Mouse (Mus musculus): ENCODE data around the gene Epb41l5. TPM values are rescaled to one million over a fixed set of nuclear protein-coding genes. Genes with fewer than 3 reads are reported as not detected.

Epb41l5 gene
- polyA plus RNA-seq, 1 experiment from 2014 or later, result 36.7 TPM

GRCm38 (mm10) chr1:119641090-119641812, 7.5 kb downstream of the Epb41l5 start:
- Histone ChIP-seq H3K27me3 (no peaks in the 10 kb centered on the region), H3K36me3 (0 out of 2 replicates have a peak, but pooled peaks cover 10% of the 10 kb centered on the region), H3K9ac (replicated peaks) (no peak overlapping the region), H3K4me2 (replicated peaks) (no peak overlapping the region), H3K27ac (replicated peaks) (no peak overlapping the region), H3K4me1 (peaks cover 8% of the 10 kb centered on the region), H3K9me3 (no peaks in the 10 kb centered on the region), H3K4me3 (no peak overlapping the region)
- no peak for ATAC-seq (ENCODE audit: low FRiP score, low read depth)

- 88% methylated on average over 2 of the region's 2 CpGs for WGBS
- no peak overlapping the region for H3K27ac ChIP-seq (replicated peaks)
- 0 out of 2 replicates have a peak, but pooled peaks cover 10% of the 10 kb centered on the region for H3K36me3 ChIP-seq
- H3K4me2 ChIP-seq (replicated peaks), result no peak overlapping the region
- H3K9me3 ChIP-seq, result no peaks in the 10 kb centered on the region
- H3K9ac ChIP-seq (replicated peaks), result no peak overlapping the region
- H3K4me3 ChIP-seq, result no peak overlapping the region
- ATAC-seq (ENCODE audit: low FRiP score, low read depth), result no peak
- no peaks in the 10 kb centered on the region for H3K27me3 ChIP-seq
- H3K4me1 ChIP-seq, result peaks cover 9% of the 10 kb centered on the region; the same call in 1 of the 2 replicates
Measured at GRCm38 (mm10) chr1:119640006-119640405, 8.8 kb downstream of the Epb41l5 start.

- Histone ChIP-seq H3K4me3 (no peak overlapping the region), H3K27me3 (no peaks in the 10 kb centered on the region), H3K36me3 (0 out of 2 replicates have a peak, but pooled peaks cover 14% of the 10 kb centered on the region), H3K27ac (replicated peaks) (no peak overlapping the region), H3K9ac (replicated peaks) (no peak overlapping the region), H3K4me2 (replicated peaks) (no peak overlapping the region), H3K9me3 (no peaks in the 10 kb centered on the region), H3K4me1 (peaks cover 10% of the 10 kb centered on the region)
- no peak for ATAC-seq (ENCODE audit: low FRiP score, low read depth)
- 92% methylated on average over 6 of the region's 6 CpGs for WGBS
Measured at GRCm38 (mm10) chr1:119637188-119638023, 11.4 kb downstream of the Epb41l5 start.

- peaks cover 5% of the 10 kb centered on the region; the same call in 1 of the 2 replicates for H3K4me1 ChIP-seq
- H3K9me3 ChIP-seq, result no peaks in the 10 kb centered on the region
- no peak overlapping the region for H3K9ac ChIP-seq (replicated peaks)
- WGBS, result 39% methylated on average over 3 of the region's 3 CpGs
- 0 out of 2 replicates have a peak, but pooled peaks cover 17% of the 10 kb centered on the region for H3K36me3 ChIP-seq
- no peak overlapping the region for H3K4me2 ChIP-seq (replicated peaks)
- no peaks in the 10 kb centered on the region for H3K27me3 ChIP-seq
- no peak overlapping the region for H3K4me3 ChIP-seq
- H3K27ac ChIP-seq (replicated peaks), result no peak overlapping the region
- no peak for ATAC-seq (ENCODE audit: low FRiP score, low read depth)
Measured at GRCm38 (mm10) chr1:119634746-119635145, 14.1 kb downstream of the Epb41l5 start.

- Histone ChIP-seq H3K9ac (replicated peaks) (no peak overlapping the region), H3K4me3 (no peak overlapping the region), H3K4me1 (peaks cover 5% of the 10 kb centered on the region), H3K4me2 (replicated peaks) (no peak overlapping the region), H3K27ac (replicated peaks) (no peak overlapping the region), H3K36me3 (peaks cover 20% of the 10 kb centered on the region), H3K9me3 (no peaks in the 10 kb centered on the region), H3K27me3 (no peaks in the 10 kb centered on the region)
- no peak for ATAC-seq (ENCODE audit: low FRiP score, low read depth)
- 92% methylated on average over 1 of the region's 1 CpGs for WGBS
Measured at GRCm38 (mm10) chr1:119630428-119630827, 18.4 kb downstream of the Epb41l5 start.

- no peak overlapping the region for H3K4me2 ChIP-seq (replicated peaks)
- H3K4me3 ChIP-seq, result no peak overlapping the region
- no peaks in the 10 kb centered on the region for H3K9me3 ChIP-seq
- no peak for ATAC-seq (ENCODE audit: low FRiP score, low read depth)
- H3K4me1 ChIP-seq, result peaks cover 4% of the 10 kb centered on the region; the same call in 1 of the 2 replicates
- no peak overlapping the region for H3K27ac ChIP-seq (replicated peaks)
- no peak overlapping the region for H3K9ac ChIP-seq (replicated peaks)
- 80% methylated on average over 4 of the region's 4 CpGs for WGBS
- H3K36me3 ChIP-seq, result peaks cover 13% of the 10 kb centered on the region
- H3K27me3 ChIP-seq, result no peaks in the 10 kb centered on the region
Measured at GRCm38 (mm10) chr1:119626837-119627236, 22.0 kb downstream of the Epb41l5 start.

- no peak overlapping the region for H3K27ac ChIP-seq (replicated peaks)
- 39% methylated on average over 2 of the region's 2 CpGs for WGBS
- H3K9ac ChIP-seq (replicated peaks), result no peak overlapping the region
- no peaks in the 10 kb centered on the region for H3K9me3 ChIP-seq
- peaks cover 4% of the 10 kb centered on the region; the same call in 1 of the 2 replicates for H3K4me1 ChIP-seq
- no peak overlapping the region for H3K4me3 ChIP-seq
- peaks cover 22% of the 10 kb centered on the region for H3K36me3 ChIP-seq
- no peak overlapping the region for H3K4me2 ChIP-seq (replicated peaks)
- no peak for ATAC-seq (ENCODE audit: low FRiP score, low read depth)
- H3K27me3 ChIP-seq, result no peaks in the 10 kb centered on the region
Measured at GRCm38 (mm10) chr1:119624444-119624843, 24.4 kb downstream of the Epb41l5 start.

- no peak overlapping the region for H3K9ac ChIP-seq (replicated peaks)
- no peak for ATAC-seq (ENCODE audit: low FRiP score, low read depth)
- WGBS, result 91% methylated on average over 3 of the region's 3 CpGs
Measured at GRCm38 (mm10) chr1:119605396-119605795, 43.4 kb downstream of the Epb41l5 start.

GRCm38 (mm10) chr1:119602448-119602847, 46.4 kb downstream of the Epb41l5 start:
- no peaks in the 10 kb centered on the region for H3K4me1 ChIP-seq
- H3K9ac ChIP-seq (replicated peaks), result no peak overlapping the region
- no peaks in the 10 kb centered on the region for H3K27me3 ChIP-seq
- no peak overlapping the region for H3K27ac ChIP-seq (replicated peaks)
- H3K9me3 ChIP-seq, result no peaks in the 10 kb centered on the region
- peaks cover 15% of the 10 kb centered on the region for H3K36me3 ChIP-seq
- 98% methylated on average over 12 of the region's 12 CpGs for WGBS
- no peak overlapping the region for H3K4me3 ChIP-seq
- H3K4me2 ChIP-seq (replicated peaks), result no peak overlapping the region
- ATAC-seq (ENCODE audit: low FRiP score, low read depth), result no peak

More at GRCm38 (mm10) chr1:119605396-119605795, 43.4 kb downstream of the Epb41l5 start:
- Histone ChIP-seq H3K9me3 (no peaks in the 10 kb centered on the region), H3K4me3 (no peak overlapping the region), H3K27ac (replicated peaks) (no peak overlapping the region), H3K4me1 (no peaks in the 10 kb centered on the region), H3K4me2 (replicated peaks) (no peak overlapping the region), H3K36me3 (peaks cover 13% of the 10 kb centered on the region), H3K27me3 (no peaks in the 10 kb centered on the region)

GRCm38 (mm10) chr1:119598855-119599254, 49.9 kb downstream of the Epb41l5 start:
- H3K36me3 ChIP-seq, result peaks cover 17% of the 10 kb centered on the region
- 96% methylated on average over 6 of the region's 6 CpGs for whole genome bisulfite sequencing

GRCm38 (mm10) chr1:119596954-119597480, 51.8 kb downstream of the Epb41l5 start:
- H3K4me2 ChIP-seq (replicated peaks), result no peak overlapping the region
- peaks cover 15% of the 10 kb centered on the region for H3K36me3 ChIP-seq
- H3K27ac ChIP-seq (replicated peaks), result no peak overlapping the region
- H3K27me3 ChIP-seq, result no peaks in the 10 kb centered on the region
- no peaks in the 10 kb centered on the region for H3K4me1 ChIP-seq
- ATAC-seq (ENCODE audit: low FRiP score, low read depth), result no peak
- H3K9ac ChIP-seq (replicated peaks), result no peak overlapping the region
- no peaks in the 10 kb centered on the region for H3K9me3 ChIP-seq
- 83% methylated on average over 3 of the region's 3 CpGs for WGBS
- no peak overlapping the region for H3K4me3 ChIP-seq

More at GRCm38 (mm10) chr1:119598855-119599254, 49.9 kb downstream of the Epb41l5 start:
- no peaks in the 10 kb centered on the region for H3K4me1 ChIP-seq
- no peak overlapping the region for H3K4me3 ChIP-seq
- H3K9ac ChIP-seq (replicated peaks), result no peak overlapping the region
- no peaks in the 10 kb centered on the region for H3K9me3 ChIP-seq
- no peak for ATAC-seq (ENCODE audit: low FRiP score, low read depth)
- H3K27me3 ChIP-seq, result no peaks in the 10 kb centered on the region
- no peak overlapping the region for H3K27ac ChIP-seq (replicated peaks)
- no peak overlapping the region for H3K4me2 ChIP-seq (replicated peaks)

GRCm38 (mm10) chr1:119590041-119590440, 58.8 kb downstream of the Epb41l5 start:
- Histone ChIP-seq H3K4me1 (no peaks in the 10 kb centered on the region), H3K27ac (replicated peaks) (no peak overlapping the region), H3K9ac (replicated peaks) (no peak overlapping the region), H3K4me3 (no peak overlapping the region), H3K27me3 (no peaks in the 10 kb centered on the region), H3K4me2 (replicated peaks) (no peak overlapping the region), H3K9me3 (no peaks in the 10 kb centered on the region), H3K36me3 (peaks cover 5% of the 10 kb centered on the region; the same call in 1 of the 2 replicates)
- 90% methylated on average over 2 of the region's 2 CpGs for WGBS
- no peak for ATAC-seq (ENCODE audit: low FRiP score, low read depth)

Data from midbrain, embryonic 12.5 days (tissue).